Mouse (Mus musculus) T-helper 17 cell (primary cell): ENCODE measurements around the gene Dusp10.

Source experiments
- in situ Hi-C, 2 experiments: fragments of 300-600 bp; cut with MboI, MseI; formaldehyde crosslinking; loops; 1 replicate in 1 of 2; 2 replicates in 1 of 2; pipeline ENCODE4 v1.15.1; 2025; ENCODE audit warnings: high pct_unique_total_duplicates in 2 of 2

Gene Dusp10

GRCm38 (mm10) chr1:184083166-184083565 lies 70.1 kb downstream of the Dusp10 start:
- in situ Hi-C loops = no loop called here

- in situ Hi-C loops = no loop called here
Observed at GRCm38 (mm10) chr1:184084961-184085360, 71.9 kb downstream of the Dusp10 start.

- in situ Hi-C loops = no loop called here
Observed at GRCm38 (mm10) chr1:184090515-184090914, 77.4 kb downstream of the Dusp10 start.

GRCm38 (mm10) chr1:184094914-184095313 lies 81.8 kb downstream of the Dusp10 start:
- in situ Hi-C loops = no loop called here

GRCm38 (mm10) chr1:184100414-184100813 lies 87.3 kb downstream of the Dusp10 start:
- in situ Hi-C loops = no loop called here

GRCm38 (mm10) chr1:184100927-184101749 lies 88.0 kb downstream of the Dusp10 start:
- in situ Hi-C loops = no loop called here

GRCm38 (mm10) chr1:184101750-184102046 lies 88.6 kb downstream of the Dusp10 start:
- in situ Hi-C loops = no loop called here

GRCm38 (mm10) chr1:184106832-184107231 lies 93.7 kb downstream of the Dusp10 start:
- in situ Hi-C loops = no loop called here

- in situ Hi-C loops = no loop called here
Observed at GRCm38 (mm10) chr1:184107448-184107847, 94.3 kb downstream of the Dusp10 start.

- in situ Hi-C loops = no loop called here
Observed at GRCm38 (mm10) chr1:184108254-184108653, 95.2 kb downstream of the Dusp10 start.

- in situ Hi-C loops = no loop called here
Observed at GRCm38 (mm10) chr1:184117586-184117985, 104.5 kb downstream of the Dusp10 start.

GRCm38 (mm10) chr1:184117991-184118390 lies 104.9 kb downstream of the Dusp10 start:
- in situ Hi-C loops = no loop called here

- in situ Hi-C loops = no loop called here
Observed at GRCm38 (mm10) chr1:184118586-184118985, 105.5 kb downstream of the Dusp10 start.
